Mouse (Mus musculus): ENCODE measurements around the gene Wdr38. TPM values are rescaled to one million over a fixed set of nuclear protein-coding genes. Genes with fewer than 3 reads are reported as not detected.

Gene Wdr38
- polyA plus RNA-seq, 2 experiments = 0.98 to 1.3 TPM

DNA sequence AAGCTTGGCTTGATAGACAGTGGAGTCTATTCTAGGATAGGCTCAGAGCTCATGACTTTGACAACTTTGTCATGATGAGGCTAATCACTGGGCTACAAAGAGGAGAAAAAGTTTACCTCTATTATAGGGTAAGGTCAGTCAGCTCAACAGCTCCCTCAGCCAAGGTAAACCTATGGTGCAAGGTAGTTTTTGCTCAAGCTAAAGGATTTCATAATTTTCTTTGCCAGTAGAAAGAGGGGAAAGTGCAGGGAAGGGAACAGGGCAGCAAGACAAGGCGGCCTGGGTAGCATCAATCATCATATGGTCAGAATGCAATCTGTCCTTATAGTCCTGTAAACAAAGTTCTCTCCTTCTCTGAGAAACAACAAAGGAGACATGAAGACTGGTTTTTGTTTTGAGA is 42.9 kb downstream of the Wdr38 start:
- Histone ChIP-seq H3K4me2 (replicated peaks; ENCODE audit: low read depth, low read length, severe bottlenecking) (no peak overlapping the region), H3K9ac (ENCODE audit: low read depth, low read length, severe bottlenecking) (no peak overlapping the region), H3K4me3 (replicated peaks; ENCODE audit: low read length) (no peak overlapping the region), H3K36me3 (ENCODE audit: control insufficient read depth, insufficient read depth, low read length) (peaks cover 63% of the 10 kb centered on the region), H3K4me1 (ENCODE audit: control insufficient read depth, insufficient read depth, low read length) (no peaks in the 10 kb centered on the region), H3K27me3 (ENCODE audit: control insufficient read depth, insufficient read depth, low read length) (no peaks in the 10 kb centered on the region), H3K27ac (replicated peaks; ENCODE audit: low read depth, low read length) (no peak overlapping the region), H3K9me3 (ENCODE audit: control insufficient read depth, low read length) (no peaks in the 10 kb centered on the region)
- DNase-seq (ENCODE audit: low spot score) = no peak
- ATAC-seq (ENCODE audit: low FRiP score, low read depth) = no peak
- no peak for TF ChIP-seq POLR2A (IDR thresholded peaks at IDR 0.05; ENCODE audit: borderline replicate concordance, extremely low read depth, insufficient read depth, insufficient read length)
- 89% methylated on average over 1 of the region's 1 CpGs for WGBS

DNA sequence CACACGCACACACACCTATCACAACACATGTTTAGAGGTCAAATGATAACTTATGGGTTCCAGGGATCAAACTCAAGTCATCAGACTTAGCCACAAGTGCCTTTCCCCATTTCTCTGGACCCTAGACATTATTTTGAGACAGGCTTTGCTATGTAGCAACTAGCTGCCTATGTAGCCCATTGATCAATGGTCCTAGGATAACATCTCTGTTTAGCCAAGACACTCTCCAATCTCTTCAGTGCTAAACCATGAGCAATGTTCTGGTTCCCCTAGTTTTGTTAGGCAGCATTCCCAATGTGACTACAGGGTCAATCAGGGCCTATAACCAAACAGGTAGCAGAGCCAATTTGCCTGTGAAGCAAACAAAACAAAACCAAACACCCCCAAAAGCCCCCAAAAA is 51.2 kb downstream of the Wdr38 start:
- H3K27me3 ChIP-seq (ENCODE audit: control insufficient read depth, insufficient read depth, low read length) = no peaks in the 10 kb centered on the region
- H3K9ac ChIP-seq (ENCODE audit: low read depth, low read length, severe bottlenecking) = no peak overlapping the region
- H3K4me1 ChIP-seq (ENCODE audit: control insufficient read depth, insufficient read depth, low read length) = no peaks in the 10 kb centered on the region
- no peak for TF ChIP-seq POLR2A (IDR thresholded peaks at IDR 0.05; ENCODE audit: borderline replicate concordance, extremely low read depth, insufficient read depth, insufficient read length)
- WGBS = 90% methylated on average over 1 of the region's 1 CpGs
- no peaks in the 10 kb centered on the region for H3K9me3 ChIP-seq (ENCODE audit: control insufficient read depth, low read length)
- no peak overlapping the region for H3K4me3 ChIP-seq (replicated peaks; ENCODE audit: low read length)
- H3K27ac ChIP-seq (replicated peaks; ENCODE audit: low read depth, low read length) = no peak overlapping the region
- no peak overlapping the region for H3K4me2 ChIP-seq (replicated peaks; ENCODE audit: low read depth, low read length, severe bottlenecking)
- DNase-seq (ENCODE audit: low spot score) = no peak
- no peak for ATAC-seq (ENCODE audit: low FRiP score, low read depth)
- H3K36me3 ChIP-seq (ENCODE audit: control insufficient read depth, insufficient read depth, low read length) = peaks cover 86% of the 10 kb centered on the region

Other genes with a start within 250 kb of the Wdr38 start
- gene Nr6a1, start 69.8 kb upstream of the Wdr38 start, polyA plus RNA-seq (2012; rRNA removed) = 2.4 and 2.7 TPM in 2 replicates
- 1.2 and 2.3 TPM in 2 replicates for gene Nr6a1, start 69.8 kb upstream of the Wdr38 start, polyA plus RNA-seq (2014; fragmentation: Nextera tagmentation; extraction: Ambion mirVana)
- gene Olfml2a, start 65.5 kb upstream of the Wdr38 start, polyA plus RNA-seq (2012; rRNA removed) = 7.6 and 8.1 TPM in 2 replicates
- 7.8 and 8.9 TPM in 2 replicates for gene Olfml2a, start 65.5 kb upstream of the Wdr38 start, polyA plus RNA-seq (2014; fragmentation: Nextera tagmentation; extraction: Ambion mirVana)
- 49.8 and 61.7 TPM in 2 replicates for gene Arpc5l, start 7.9 kb downstream of the Wdr38 start, polyA plus RNA-seq (2012; rRNA removed)
- gene Arpc5l, start 7.9 kb downstream of the Wdr38 start, polyA plus RNA-seq (2014; fragmentation: Nextera tagmentation; extraction: Ambion mirVana) = 116 and 122 TPM in 2 replicates
- gene Rpl35, start 8.1 kb downstream of the Wdr38 start, polyA plus RNA-seq (2012; rRNA removed) = 448 and 806 TPM in 2 replicates
- gene Rpl35, start 8.1 kb downstream of the Wdr38 start, polyA plus RNA-seq (2014; fragmentation: Nextera tagmentation; extraction: Ambion mirVana) = 1,031 and 1,116 TPM in 2 replicates
- gene Golga1, start 68.1 kb downstream of the Wdr38 start, polyA plus RNA-seq (2012; rRNA removed) = 36.7 and 37.9 TPM in 2 replicates
- gene Golga1, start 68.1 kb downstream of the Wdr38 start, polyA plus RNA-seq (2014; fragmentation: Nextera tagmentation; extraction: Ambion mirVana) = 30.9 and 32.3 TPM in 2 replicates
- gene Scai, start 193.3 kb downstream of the Wdr38 start, polyA plus RNA-seq (2012; rRNA removed) = 14.7 and 15.3 TPM in 2 replicates
- gene Scai, start 193.3 kb downstream of the Wdr38 start, polyA plus RNA-seq (2014; fragmentation: Nextera tagmentation; extraction: Ambion mirVana) = 12.1 and 13.4 TPM in 2 replicates
- 50.3 and 50.4 TPM in 2 replicates for gene Ppp6c, start 229.0 kb downstream of the Wdr38 start, polyA plus RNA-seq (2012; rRNA removed)
- 74.4 and 80.4 TPM in 2 replicates for gene Ppp6c, start 229.0 kb downstream of the Wdr38 start, polyA plus RNA-seq (2014; fragmentation: Nextera tagmentation; extraction: Ambion mirVana)

Measured in limb, embryonic 14.5 days (tissue).